Mouse (Mus musculus): ENCODE results near the gene Vmn1r235. TPM values are rescaled to one million over a fixed set of nuclear protein-coding genes. Genes with fewer than 3 reads are reported as not detected.
A peak's percentile ranks its signal among the peaks of the same experiment; 100 is the strongest.
"Not testable (repeated sequence)": the region's sequence is repeated elsewhere in the genome, so short reads cannot be mapped to it uniquely, and the experiment has no call there.

Gene Vmn1r235
- not detected for polyA plus RNA-seq (2017; shearing (Covaris generic))

- ATAC-seq, result no peak
Measured at GRCm38 (mm10) chr17:21256111-21256510, at the start of gene Vmn1r235. Gene Vmn1r235, plus strand, starts transcription at chr17:21256411.

DNA sequence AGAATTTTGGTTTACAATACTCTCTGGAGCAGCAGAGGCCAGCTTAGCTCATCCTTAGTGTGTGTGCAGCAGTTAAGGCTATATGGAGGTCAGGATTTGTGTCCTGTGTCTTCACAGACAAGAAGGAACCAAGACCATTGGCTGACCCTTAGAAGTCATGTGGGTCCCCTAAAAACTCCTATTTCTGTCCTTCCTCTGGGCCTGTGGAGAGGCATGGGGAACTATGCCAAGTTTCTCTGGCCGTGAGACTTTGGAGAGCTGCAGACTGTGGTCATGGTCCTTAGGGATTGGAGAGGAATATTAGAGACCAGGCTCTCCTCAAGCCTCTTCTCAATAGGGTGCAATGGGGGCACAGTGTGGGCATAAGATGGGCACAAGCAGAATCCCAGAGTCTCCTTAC, 45.1 kb upstream of the Vmn1r235 start:
- ATAC-seq, result not testable (repeated sequence)

- ATAC-seq, result no peak
Measured at GRCm38 (mm10) chr17:21225787-21226186, 30.4 kb upstream of the Vmn1r235 start, which contains the start of gene Vmn1r234. Gene Vmn1r234, plus strand, starts transcription at chr17:21226087.

GRCm38 (mm10) chr17:21231654-21232053, 24.6 kb upstream of the Vmn1r235 start:
- peak; percentile 82 for ATAC-seq

- ATAC-seq, result peak; percentile 84
Measured at GRCm38 (mm10) chr17:21272103-21272502, 15.9 kb downstream of the Vmn1r235 start.

- ATAC-seq, result no peak
Measured at GRCm38 (mm10) chr17:21282642-21283041, 26.4 kb downstream of the Vmn1r235 start, which contains the start of gene Vmn1r236. Gene Vmn1r236, plus strand, starts transcription at chr17:21282942.

DNA sequence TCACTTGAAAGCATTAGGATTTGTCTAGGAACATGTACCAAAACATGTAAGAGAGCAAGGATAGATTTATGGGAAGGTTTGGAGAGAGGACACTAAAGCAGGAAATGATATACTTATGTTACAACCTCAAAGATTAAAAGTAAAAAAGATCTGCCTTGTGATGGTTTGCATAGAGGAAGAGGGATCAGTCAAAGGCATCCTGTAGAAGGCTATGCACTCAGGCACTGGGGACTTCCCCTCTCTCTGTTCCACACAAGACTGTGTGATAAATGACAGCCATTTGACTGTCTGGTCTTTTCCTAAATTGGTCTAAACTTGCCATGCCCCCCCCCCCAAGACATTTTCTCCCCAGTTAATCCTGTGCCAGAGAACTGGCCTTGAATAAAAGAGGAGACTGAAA, 28.2 kb downstream of the Vmn1r235 start:
- ATAC-seq, result peak; percentile 58

DNA sequence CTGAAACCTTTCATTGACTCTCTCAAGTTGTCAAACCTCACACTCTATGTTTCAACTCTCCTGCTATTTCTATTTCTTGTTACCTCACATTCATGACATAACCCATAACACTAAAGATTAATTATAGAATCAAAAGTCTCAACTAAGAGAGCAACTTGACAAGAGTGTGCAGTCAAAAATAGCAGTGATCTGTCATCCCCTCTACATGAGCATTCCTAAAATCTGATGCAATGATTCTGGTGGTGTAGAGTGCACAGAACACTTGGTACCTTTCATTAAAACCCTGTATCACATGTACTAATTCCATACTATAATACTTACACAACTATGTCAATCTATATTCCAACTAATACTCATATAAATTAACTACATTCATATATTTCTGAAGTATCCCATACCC, 33.5 kb downstream of the Vmn1r235 start:
- no peak for ATAC-seq

DNA sequence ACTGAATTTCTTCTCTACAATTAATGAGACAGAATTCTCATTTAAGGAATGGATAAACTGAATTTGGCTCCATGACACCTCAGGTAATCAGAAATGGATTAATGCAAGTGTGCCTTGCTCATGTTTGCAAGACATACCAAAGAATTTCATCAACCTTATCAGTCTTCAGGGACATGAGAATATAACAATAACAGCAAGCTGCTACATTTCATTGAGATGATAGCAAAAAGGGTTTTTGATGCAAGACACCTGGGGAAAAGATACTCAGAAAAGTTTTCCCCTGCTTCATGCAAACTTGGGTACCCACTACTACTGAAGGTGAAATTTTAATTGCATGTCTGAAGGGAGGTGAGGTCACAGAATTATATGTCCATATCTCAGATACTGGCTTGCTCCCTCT, 55.4 kb downstream of the Vmn1r235 start, which contains the start of gene Vmn1r237:
TSS of gene Vmn1r237 (plus strand) at position 301 of the 400 bp plus-strand sequence.
- ATAC-seq, result no peak

Other genes starting within 250 kb of the Vmn1r235 start
- 10 to 100 TPM; 17.0 to 25.8 (median 23.2) TPM for gene Zfp160, start 247.5 kb upstream of the Vmn1r235 start, polyA plus RNA-seq (2017; shearing (Covaris generic))
- not detected for gene Vmn1r234, start 30.3 kb upstream of the Vmn1r235 start, polyA plus RNA-seq (2017; shearing (Covaris generic))
- gene Vmn1r236, start 26.5 kb downstream of the Vmn1r235 start, polyA plus RNA-seq (2017; shearing (Covaris generic)), result not detected
- gene Vmn1r237, start 55.5 kb downstream of the Vmn1r235 start, polyA plus RNA-seq (2017; shearing (Covaris generic)), result not detected
- gene Zfp677, start 127.3 kb downstream of the Vmn1r235 start, polyA plus RNA-seq (2017; shearing (Covaris generic)), result 10 to 100 TPM; 20.7 to 24.4 (median 22.2) TPM
- gene Zfp54, start 166.8 kb downstream of the Vmn1r235 start, polyA plus RNA-seq (2017; shearing (Covaris generic)), result 10 to 100 TPM in 2 of 3 experiments, 1 to 10 TPM in 1; 9.0 to 19.1 (median 12.5) TPM
- 10 to 100 TPM; 29.4 to 41.9 (median 36.2) TPM for gene Zfp51, start 194.0 kb downstream of the Vmn1r235 start, polyA plus RNA-seq (2017; shearing (Covaris generic))
- 10 to 100 TPM; 32.9 to 41.1 (median 34.1) TPM for gene Zfp53, start 232.6 kb downstream of the Vmn1r235 start, polyA plus RNA-seq (2017; shearing (Covaris generic))